Mouse (Mus musculus): ENCODE results near the gene Rexo4.

GRCm38 (mm10) chr2:26915927-26916728 lies 48.1 kb downstream of the Rexo4 start, which contains the start of the genes Surf2 and Surf1:
- no peak for TF ChIP-seq CTCF (IDR thresholded peaks at IDR 0.05; ENCODE audit: low read depth, low read length)
- TF ChIP-seq POLR2A (IDR thresholded peaks at IDR 0.05; ENCODE audit: borderline replicate concordance, low read depth, low read length) = no peak

All from bone marrow macrophage, adult 2 months (primary cell).